Mouse (Mus musculus) v-Abl transformed pro-B cells (cell line): ENCODE data around the gene Rin3.

Experiments
- in situ Hi-C, 2 experiments: fragments of 400-800 bp; cut with MboI; formaldehyde crosslinking; loops; one replicate each; pipeline ENCODE4 v1.15.1; 2025; ENCODE audit not compliant: unreplicated experiment in 2 of 2

Rin3 gene

GRCm38 (mm10) chr12:102326753-102327340 lies 44.0 kb downstream of the Rin3 start:
- in situ Hi-C loops: loop anchor here in 1 of 2 experiments (25.0 kb wide), 1 partner anchor 315 kb away; no protein-coding TSS in a partner anchor

GRCm38 (mm10) chr12:102327525-102327924 lies 44.7 kb downstream of the Rin3 start:
- in situ Hi-C loops: loop anchor here in 1 of 2 experiments (25.0 kb wide), 1 partner anchor 315 kb away; no protein-coding TSS in a partner anchor

- in situ Hi-C loops: loop anchor here in 1 of 2 experiments (25.0 kb wide), 1 partner anchor 316 kb away; no protein-coding TSS in a partner anchor
Measured at GRCm38 (mm10) chr12:102328090-102328489, 45.2 kb downstream of the Rin3 start.

- in situ Hi-C loops: loop anchor here in 1 of 2 experiments (25.0 kb wide), 1 partner anchor 318 kb away; no protein-coding TSS in a partner anchor
Measured at GRCm38 (mm10) chr12:102330188-102330587, 47.3 kb downstream of the Rin3 start.

GRCm38 (mm10) chr12:102330731-102331130 lies 47.9 kb downstream of the Rin3 start:
- in situ Hi-C loops: loop anchor here in 1 of 2 experiments (25.0 kb wide), 1 partner anchor 318 kb away; no protein-coding TSS in a partner anchor

GRCm38 (mm10) chr12:102333101-102333500 lies 50.3 kb downstream of the Rin3 start:
- in situ Hi-C loops: loop anchor here in 1 of 2 experiments (25.0 kb wide), 1 partner anchor 321 kb away; no protein-coding TSS in a partner anchor

GRCm38 (mm10) chr12:102339085-102339484 lies 56.2 kb downstream of the Rin3 start:
- in situ Hi-C loops: loop anchor here (5.0 to 25.0 kb wide), 3 partner anchors 152 to 327 kb away; no protein-coding TSS in a partner anchor

- in situ Hi-C loops: loop anchor here in 1 of 2 experiments (25.0 kb wide), 1 partner anchor 328 kb away; no protein-coding TSS in a partner anchor
Measured at GRCm38 (mm10) chr12:102340471-102340870, 57.6 kb downstream of the Rin3 start.

- in situ Hi-C loops: loop anchor here in 1 of 2 experiments (25.0 kb wide), 1 partner anchor 330 kb away; no protein-coding TSS in a partner anchor
Measured at GRCm38 (mm10) chr12:102342147-102342546, 59.3 kb downstream of the Rin3 start.

GRCm38 (mm10) chr12:102342602-102343001 lies 59.8 kb downstream of the Rin3 start:
- in situ Hi-C loops: loop anchor here in 1 of 2 experiments (25.0 kb wide), 1 partner anchor 330 kb away; no protein-coding TSS in a partner anchor

- in situ Hi-C loops: loop anchor here in 1 of 2 experiments (25.0 kb wide), 1 partner anchor 333 kb away; no protein-coding TSS in a partner anchor
Measured at GRCm38 (mm10) chr12:102345031-102345815, 62.4 kb downstream of the Rin3 start.

- in situ Hi-C loops: loop anchor here in 1 of 2 experiments (25.0 kb wide), 1 partner anchor 334 kb away; no protein-coding TSS in a partner anchor
Measured at GRCm38 (mm10) chr12:102346507-102346906, 63.7 kb downstream of the Rin3 start.

GRCm38 (mm10) chr12:102348447-102348846 lies 65.6 kb downstream of the Rin3 start:
- in situ Hi-C loops: loop anchor here in 1 of 2 experiments (25.0 kb wide), 1 partner anchor 336 kb away; no protein-coding TSS in a partner anchor

GRCm38 (mm10) chr12:102350997-102351396 lies 68.1 kb downstream of the Rin3 start:
- in situ Hi-C loops: no loop called here

- in situ Hi-C loops: no loop called here
Measured at GRCm38 (mm10) chr12:102354126-102354984, 71.5 kb downstream of the Rin3 start.

- in situ Hi-C loops: no loop called here
Measured at GRCm38 (mm10) chr12:102355784-102356183, 72.9 kb downstream of the Rin3 start.

- in situ Hi-C loops: no loop called here
Measured at GRCm38 (mm10) chr12:102356781-102357180, 73.9 kb downstream of the Rin3 start.

- in situ Hi-C loops: no loop called here
Measured at GRCm38 (mm10) chr12:102359390-102359789, 76.5 kb downstream of the Rin3 start.

GRCm38 (mm10) chr12:102361189-102362161 lies 78.6 kb downstream of the Rin3 start:
- in situ Hi-C loops: no loop called here
